Mouse (Mus musculus) CD4-positive, CD25-positive, alpha-beta regulatory T cell, adult 2 months (primary cell): ENCODE measurements around the gene Olfr194.
"Not testable (repeated sequence)": the region's sequence is repeated elsewhere in the genome, so short reads cannot be mapped to it uniquely, and the experiment has no call there.

ENCODE experiments used
- DNase-seq: peaks from one replicate; pipeline ENCODE4 v3.0.0-alpha.2; 2012; ENCODE audit warnings: low read depth, low spot score

The Olfr194 gene

GRCm38 (mm10) chr16:59120969-59121368 lies at the start of gene Olfr194:
TSS of gene Olfr194 (minus strand) at chr16:59121069.
- DNase-seq = no peak

GRCm38 (mm10) chr16:59170354-59170753 lies 49.5 kb upstream of the Olfr194 start, which contains the start of gene Olfr196:
TSS of gene Olfr196 (minus strand) at chr16:59170454.
- DNase-seq = no peak

- no peak for DNase-seq
Observed at GRCm38 (mm10) chr16:59151996-59152395, 31.1 kb upstream of the Olfr194 start.

GRCm38 (mm10) chr16:59146746-59147145 lies 25.9 kb upstream of the Olfr194 start, which contains the start of gene Olfr195:
TSS of gene Olfr195 (plus strand) at chr16:59147046.
- no peak for DNase-seq

GRCm38 (mm10) chr16:59141105-59141504 lies 20.2 kb upstream of the Olfr194 start:
- no peak for DNase-seq

- DNase-seq = no peak
Observed at GRCm38 (mm10) chr16:59130740-59131139, 9.9 kb upstream of the Olfr194 start.

GRCm38 (mm10) chr16:59111781-59112180 lies 9.1 kb downstream of the Olfr194 start, which contains the start of gene Olfr193:
TSS of gene Olfr193 (minus strand) at chr16:59111881.
- no peak for DNase-seq

- not testable (repeated sequence) for DNase-seq
Observed at GRCm38 (mm10) chr16:59108522-59108921, 12.3 kb downstream of the Olfr194 start.

- DNase-seq = no peak
Observed at GRCm38 (mm10) chr16:59105312-59105711, 15.6 kb downstream of the Olfr194 start.

GRCm38 (mm10) chr16:59089722-59090121 lies 31.1 kb downstream of the Olfr194 start, which contains the start of gene Olfr191:
TSS of gene Olfr191 (minus strand) at chr16:59089822.
- DNase-seq = not testable (repeated sequence)

GRCm38 (mm10) chr16:59081113-59081512 lies 39.8 kb downstream of the Olfr194 start:
- DNase-seq = not testable (repeated sequence)

- no peak for DNase-seq
Observed at GRCm38 (mm10) chr16:59077905-59078304, 43.0 kb downstream of the Olfr194 start, which contains the start of gene Olfr190. TSS of gene Olfr190 (minus strand) at chr16:59078005.

- no peak for DNase-seq
Observed at GRCm38 (mm10) chr16:59073520-59073919, 47.3 kb downstream of the Olfr194 start.

- no peak for DNase-seq
Observed at GRCm38 (mm10) chr16:59071755-59072154, 49.1 kb downstream of the Olfr194 start.
